Mouse (Mus musculus): Measurements from ENCODE around the gene Fntb.
A peak's percentile ranks its signal among the peaks of the same experiment; 100 is the strongest.

Fntb gene

GRCm38 (mm10) chr12:76954698-76955423, 189.5 kb downstream of the Fntb start:
- no peak for DNase-seq (ENCODE audit: low read depth, low spot score)

- DNase-seq (ENCODE audit: low read depth, low spot score): no peak
These were observed 192.3 kb downstream of the Fntb start for GRCm38 (mm10) chr12:76957688-76958087.

GRCm38 (mm10) chr12:76961052-76961931, 195.9 kb downstream of the Fntb start:
- DNase-seq (ENCODE audit: low read depth, low spot score): no peak

- peak; percentile 97 for DNase-seq (ENCODE audit: low read depth, low spot score)
These were observed 196.8 kb downstream of the Fntb start, which contains the start of gene Max for GRCm38 (mm10) chr12:76961932-76962891. Gene Max (minus strand): TSS chr12:76962201.

GRCm38 (mm10) chr12:76965089-76965488, 199.7 kb downstream of the Fntb start:
- DNase-seq (ENCODE audit: low read depth, low spot score): no peak

GRCm38 (mm10) chr12:76965876-76966275, 200.5 kb downstream of the Fntb start:
- no peak for DNase-seq (ENCODE audit: low read depth, low spot score)
